Mouse (Mus musculus) liver, embryonic 12.5 days (tissue): ENCODE results near the gene Spred2. TPM values are rescaled to one million over a fixed set of nuclear protein-coding genes. Genes with fewer than 3 reads are reported as not detected.
A peak's percentile ranks its signal among the peaks of the same experiment; 100 is the strongest.

ENCODE experiments used
- ATAC-seq: fragments of 200-750 bp; cut with Nextera tagmentation; 2 replicates; pipeline ENCODE4 v1.8.0; 2017; ENCODE audit warnings: moderate number of reproducible peaks, mild to moderate bottlenecking, moderate library complexity
- H3K27ac ChIP-seq: fragments of 300-500 bp; sonication (generic); 2 replicates; pipeline ENCODE4 v1.5.1; 2016; ENCODE audit warnings: mild to moderate bottlenecking
- H3K27me3 ChIP-seq: fragments of 300-500 bp; sonication (generic); replicated peaks from 2 replicates; pipeline ENCODE4 v1.6.1; 2016; ENCODE audit warnings: mild to moderate bottlenecking, moderate library complexity
- H3K36me3 ChIP-seq: fragments of 300-500 bp; sonication (generic); 2 replicates; pipeline ENCODE4 v1.6.1; 2016; ENCODE audit warnings: mild to moderate bottlenecking, moderate library complexity
- H3K4me1 ChIP-seq: fragments of 300-500 bp; sonication (generic); 2 replicates; pipeline ENCODE4 v1.6.1; 2016
- H3K4me2 ChIP-seq: fragments of 300-500 bp; sonication (generic); 2 replicates; pipeline ENCODE4 v1.6.1; 2016; ENCODE audit warnings: mild to moderate bottlenecking, moderate library complexity
- H3K4me3 ChIP-seq: fragments of 300-500 bp; sonication (generic); 2 replicates; pipeline ENCODE4 v1.5.1; 2016; ENCODE audit warnings: mild to moderate bottlenecking, moderate library complexity
- H3K9ac ChIP-seq: fragments of 300-500 bp; sonication (generic); 2 replicates; pipeline ENCODE4 v1.6.1; 2016; ENCODE audit warnings: mild to moderate bottlenecking, moderate library complexity
- H3K9me3 ChIP-seq: fragments of 300-500 bp; sonication (generic); replicated peaks from 2 replicates; pipeline ENCODE4 v1.6.1; 2016; ENCODE audit warnings: mild to moderate bottlenecking, moderate library complexity
- WGBS: fragments of 180-500 bp; shearing (Covaris S2); methylation state at CpG from one replicate; pipeline ENCODE4 v1.1.7; 2016; ENCODE audit not compliant: insufficient replicate concordance; 5-methylcytosine and 5-hydroxymethylcytosine counted together
- polyA plus RNA-seq: library from polyadenylated mRNA; unstranded; fragments of >200 nt; fragmentation: Nextera tagmentation; extraction: Ambion mirVana; gene quantifications from 2 replicates; pipeline ENCODE4 v1.2.1, GENCODE M21; 2016

The Spred2 gene
- polyA plus RNA-seq, 1 experiment from 2014 or later = 3.6 TPM

GRCm38 (mm10) chr11:19925976-19926842 lies 2.0 kb downstream of the Spred2 start:
- no peaks in the 10 kb centered on the region for H3K9me3 ChIP-seq
- peak overlapping the region; percentile 95 for H3K4me2 ChIP-seq
- no peaks in the 10 kb centered on the region for H3K27me3 ChIP-seq
- 0 out of 2 replicates have a peak, but pooled peaks cover 6% of the 10 kb centered on the region for H3K36me3 ChIP-seq
- H3K4me3 ChIP-seq = peak overlapping the region; percentile 94
- peaks cover 53% of the 10 kb centered on the region for H3K4me1 ChIP-seq
- peak overlapping the region; percentile 89 for H3K27ac ChIP-seq
- 4% methylated on average over 15 of the region's 15 CpGs for WGBS
- H3K9ac ChIP-seq = peak overlapping the region; percentile 92
- peak; percentile 7; the same call in 1 of the 2 replicates for ATAC-seq

GRCm38 (mm10) chr11:19926843-19927120 lies 2.6 kb downstream of the Spred2 start:
- WGBS = 47% methylated on average over 2 of the region's 2 CpGs
- H3K4me3 ChIP-seq = no peak overlapping the region; the same call in 1 of the 2 replicates
- no peak overlapping the region for H3K27ac ChIP-seq

GRCm38 (mm10) chr11:19928633-19929032 lies 4.5 kb downstream of the Spred2 start:
- ATAC-seq = no peak
- WGBS = 79% methylated on average over 4 of the region's 4 CpGs

More at GRCm38 (mm10) chr11:19926843-19927120, 2.6 kb downstream of the Spred2 start:
- no peak for ATAC-seq
- H3K27me3 ChIP-seq = no peaks in the 10 kb centered on the region
- peak overlapping the region; percentile 95 for H3K4me2 ChIP-seq
- no peaks in the 10 kb centered on the region for H3K9me3 ChIP-seq
- no peak overlapping the region for H3K9ac ChIP-seq
- peaks cover 53% of the 10 kb centered on the region for H3K4me1 ChIP-seq
- 0 out of 2 replicates have a peak, but pooled peaks cover 6% of the 10 kb centered on the region for H3K36me3 ChIP-seq

DNA sequence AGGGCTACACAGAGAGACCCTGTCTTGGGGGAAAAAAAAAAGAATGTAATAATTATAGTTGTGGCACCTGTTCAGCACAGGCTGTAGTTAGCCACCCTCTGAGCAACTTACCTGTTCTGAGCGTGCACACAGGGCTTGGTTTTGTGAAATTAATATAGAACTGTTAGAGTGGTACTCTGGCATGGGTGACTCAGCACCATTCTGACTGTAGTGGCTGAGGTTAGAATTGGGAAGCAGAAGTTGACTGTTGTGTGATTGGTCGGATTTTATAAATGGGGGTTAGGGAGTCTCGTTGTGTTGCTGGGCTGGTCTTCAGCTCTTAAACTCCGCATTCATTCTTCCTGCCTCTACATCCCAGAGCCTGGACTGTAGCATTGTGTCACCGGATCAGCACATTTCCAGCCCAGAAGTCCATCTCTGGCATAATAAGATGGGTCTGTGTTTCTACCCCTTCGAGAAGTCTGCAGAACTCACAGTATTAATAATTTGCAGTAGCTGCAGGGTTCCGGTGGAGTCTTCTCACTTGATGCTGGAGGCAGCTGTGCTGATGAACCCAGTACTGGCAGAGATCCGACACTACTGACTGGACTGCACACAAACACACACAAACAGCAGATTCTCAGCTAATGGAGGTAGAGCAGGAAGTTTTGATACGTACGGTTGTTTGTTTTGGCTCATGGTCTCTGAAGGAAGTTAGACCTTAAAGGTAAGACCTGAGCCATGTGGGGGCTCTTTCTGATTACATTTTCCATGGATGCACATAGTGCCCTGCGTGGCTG lies 5.1 kb downstream of the Spred2 start:
- ATAC-seq = no peak
- H3K4me1 ChIP-seq = peaks cover 42% of the 10 kb centered on the region
- H3K4me3 ChIP-seq = no peak overlapping the region
- H3K27ac ChIP-seq = no peak overlapping the region
- H3K4me2 ChIP-seq = no peak overlapping the region
- 62% methylated on average over 11 of the region's 11 CpGs for WGBS
- H3K9me3 ChIP-seq = no peaks in the 10 kb centered on the region
- 0 out of 2 replicates have a peak overlapping the region, but pooled peaks have one; percentile 2 for H3K9ac ChIP-seq
- H3K36me3 ChIP-seq = peaks cover 11% of the 10 kb centered on the region; the same call in 1 of the 2 replicates
- no peaks in the 10 kb centered on the region for H3K27me3 ChIP-seq

More at GRCm38 (mm10) chr11:19928633-19929032, 4.5 kb downstream of the Spred2 start:
- Histone ChIP-seq H3K27ac (no peak overlapping the region), H3K9me3 (no peaks in the 10 kb centered on the region), H3K9ac (0 out of 2 replicates have a peak overlapping the region, but pooled peaks have one; percentile 2), H3K27me3 (no peaks in the 10 kb centered on the region), H3K4me2 (no peak overlapping the region), H3K4me1 (peaks cover 46% of the 10 kb centered on the region), H3K36me3 (0 out of 2 replicates have a peak, but pooled peaks cover 6% of the 10 kb centered on the region), H3K4me3 (no peak overlapping the region)

- WGBS = 83% methylated on average over 9 of the region's 9 CpGs
- Histone ChIP-seq H3K4me2 (no peak overlapping the region), H3K36me3 (peaks cover 14% of the 10 kb centered on the region; the same call in 1 of the 2 replicates), H3K4me1 (peaks cover 50% of the 10 kb centered on the region), H3K27me3 (no peaks in the 10 kb centered on the region), H3K9ac (no peak overlapping the region), H3K9me3 (no peaks in the 10 kb centered on the region), H3K4me3 (no peak overlapping the region), H3K27ac (no peak overlapping the region)
- no peak for ATAC-seq
These were observed 7.5 kb downstream of the Spred2 start for GRCm38 (mm10) chr11:19931569-19932230.

DNA sequence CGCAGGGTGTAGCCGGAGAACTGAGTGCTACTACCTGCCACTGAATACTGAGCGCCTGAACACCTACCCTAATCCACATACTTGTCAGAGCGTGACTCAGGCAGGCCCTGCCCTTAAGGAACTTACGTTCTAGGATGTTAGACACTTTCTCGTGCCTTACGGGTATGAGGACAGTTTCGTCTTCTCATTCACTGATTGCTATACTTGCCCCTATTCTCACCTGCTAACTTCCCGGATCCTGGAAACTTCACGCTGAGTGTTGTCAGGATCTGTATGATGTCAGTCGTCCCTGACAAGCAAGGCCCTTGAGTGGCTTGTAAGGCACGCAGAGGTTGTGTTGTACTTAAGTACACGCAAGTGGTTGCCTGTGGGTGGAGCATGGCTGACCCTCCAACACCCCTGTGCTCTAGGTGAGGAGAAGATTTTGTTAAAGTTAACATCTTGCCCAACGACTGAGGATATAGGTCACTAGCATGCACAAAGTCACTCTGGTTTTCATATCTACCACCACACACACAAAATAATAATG lies 8.9 kb downstream of the Spred2 start:
- Histone ChIP-seq H3K27ac (no peak overlapping the region), H3K36me3 (peaks cover 14% of the 10 kb centered on the region; the same call in 1 of the 2 replicates), H3K4me3 (no peak overlapping the region), H3K9ac (no peak overlapping the region), H3K4me1 (peaks cover 45% of the 10 kb centered on the region), H3K27me3 (no peaks in the 10 kb centered on the region), H3K9me3 (no peaks in the 10 kb centered on the region), H3K4me2 (no peak overlapping the region)
- 87% methylated on average over 14 of the region's 14 CpGs for WGBS
- ATAC-seq = no peak

DNA sequence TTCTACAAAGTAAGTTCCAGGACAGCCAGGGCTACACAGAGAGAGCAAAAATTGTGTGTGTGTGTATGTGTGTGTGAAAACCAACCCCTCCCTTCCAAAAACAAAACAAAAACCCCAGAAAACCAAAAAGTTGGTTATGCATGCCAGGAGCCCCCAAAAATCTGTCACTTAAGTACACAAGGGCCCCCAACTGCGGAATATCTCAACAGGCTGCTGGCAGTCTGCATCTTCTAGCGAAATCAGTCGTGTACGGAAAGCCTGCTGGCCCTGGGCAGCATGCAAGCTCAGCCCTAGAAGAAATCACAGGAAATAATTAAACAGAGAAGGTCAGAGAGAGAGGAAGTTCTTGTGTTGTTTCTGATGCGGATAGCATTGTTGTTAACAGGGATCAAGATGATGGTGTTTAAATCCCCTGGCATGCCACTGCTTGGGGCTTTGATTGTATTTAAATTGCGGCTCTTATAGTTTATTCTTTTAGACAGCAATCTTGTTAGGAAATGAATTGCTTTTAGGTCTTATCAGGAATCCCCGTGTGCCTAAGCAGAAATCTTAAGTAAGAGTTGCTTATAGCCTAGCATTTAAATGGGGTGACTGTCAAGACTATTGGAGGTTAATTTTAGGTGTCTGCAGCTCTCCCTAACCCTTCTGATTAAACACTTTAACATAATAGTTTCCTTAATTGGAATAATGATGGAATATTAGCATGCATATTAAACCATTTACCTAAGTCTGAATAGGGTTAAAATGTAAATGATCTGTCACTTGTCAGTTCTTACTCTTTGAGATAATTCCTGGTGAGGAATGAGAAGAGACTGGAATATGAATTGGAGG lies 11.6 kb downstream of the Spred2 start:
- Histone ChIP-seq H3K4me1 (peaks cover 47% of the 10 kb centered on the region), H3K36me3 (peaks cover 8% of the 10 kb centered on the region; the same call in 1 of the 2 replicates), H3K9ac (no peak overlapping the region), H3K27me3 (no peaks in the 10 kb centered on the region), H3K4me3 (no peak overlapping the region), H3K27ac (no peak overlapping the region), H3K9me3 (no peaks in the 10 kb centered on the region), H3K4me2 (no peak overlapping the region)
- no peak for ATAC-seq
- WGBS = 38% methylated on average over 7 of the region's 7 CpGs

- no peak for ATAC-seq
- Histone ChIP-seq H3K27me3 (no peaks in the 10 kb centered on the region), H3K4me1 (peaks cover 51% of the 10 kb centered on the region), H3K4me3 (no peak overlapping the region), H3K9me3 (no peaks in the 10 kb centered on the region), H3K36me3 (peaks cover 12% of the 10 kb centered on the region), H3K27ac (no peak overlapping the region), H3K9ac (no peak overlapping the region), H3K4me2 (no peak overlapping the region)
- WGBS = 84% methylated on average over 10 of the region's 10 CpGs
These were observed 14.4 kb downstream of the Spred2 start for GRCm38 (mm10) chr11:19938456-19939004.

- no peak for ATAC-seq
- H3K4me1 ChIP-seq = peaks cover 51% of the 10 kb centered on the region
- no peak overlapping the region for H3K27ac ChIP-seq
- H3K27me3 ChIP-seq = no peaks in the 10 kb centered on the region
- peaks cover 11% of the 10 kb centered on the region for H3K36me3 ChIP-seq
- H3K9ac ChIP-seq = no peak overlapping the region
- no peaks in the 10 kb centered on the region for H3K9me3 ChIP-seq
- H3K4me2 ChIP-seq = no peak overlapping the region
- no peak overlapping the region for H3K4me3 ChIP-seq
- 29% methylated on average over 5 of the region's 5 CpGs for WGBS
These were observed 15.1 kb downstream of the Spred2 start for GRCm38 (mm10) chr11:19939305-19939730.

- H3K9ac ChIP-seq = no peak overlapping the region
- H3K4me3 ChIP-seq = no peak overlapping the region
- peaks cover 51% of the 10 kb centered on the region for H3K4me1 ChIP-seq
- H3K36me3 ChIP-seq = peaks cover 15% of the 10 kb centered on the region
- no peaks in the 10 kb centered on the region for H3K27me3 ChIP-seq
- no peak overlapping the region for H3K27ac ChIP-seq
- WGBS = 76% methylated on average over 8 of the region's 8 CpGs
- H3K4me2 ChIP-seq = no peak overlapping the region
- H3K9me3 ChIP-seq = no peaks in the 10 kb centered on the region
- no peak for ATAC-seq
These were observed 15.7 kb downstream of the Spred2 start for GRCm38 (mm10) chr11:19939831-19940230.
